Mouse (Mus musculus) liver, postnatal 0 days (tissue): Measurements from ENCODE around the gene Fhit. TPM values are rescaled to one million over a fixed set of nuclear protein-coding genes. Genes with fewer than 3 reads are reported as not detected.

Experiments
- ATAC-seq: fragments of 200-750 bp; cut with Nextera tagmentation; 2 replicates; pipeline ENCODE4 v1.8.0; 2017; ENCODE audit warnings: mild to moderate bottlenecking, moderate library complexity
- DNase-seq: peaks from one replicate; pipeline ENCODE4 v3.0.0-alpha.2; 2016
- H3K27ac ChIP-seq: fragments of 300-500 bp; sonication (generic); 2 replicates; pipeline ENCODE4 v1.5.1; 2014; ENCODE audit warnings: antibody characterized with exemption, moderate library complexity, mild to moderate bottlenecking, low read depth
- H3K27me3 ChIP-seq: fragments of 300-500 bp; sonication (generic); 2 replicates; pipeline ENCODE4 v1.6.1; 2014; ENCODE audit warnings: low read length, control low read depth, mixed read lengths; ENCODE audit not compliant: insufficient read depth
- H3K36me3 ChIP-seq: fragments of 300-500 bp; sonication (generic); replicated peaks from 2 replicates; pipeline ENCODE4 v1.6.1; 2014; ENCODE audit warnings: mild to moderate bottlenecking, control low read depth, low read length, moderate library complexity, mixed read lengths; ENCODE audit not compliant: insufficient read depth
- H3K4me1 ChIP-seq: fragments of 300-500 bp; sonication (generic); 2 replicates; pipeline ENCODE4 v1.6.1; 2014; ENCODE audit warnings: antibody characterized with exemption, mild to moderate bottlenecking, control low read depth; ENCODE audit not compliant: insufficient read depth
- H3K4me2 ChIP-seq: fragments of 300-500 bp; sonication (generic); 2 replicates; pipeline ENCODE4 v1.6.1; 2014; ENCODE audit warnings: low read depth, mild to moderate bottlenecking, low read length, moderate library complexity, mixed read lengths
- H3K4me3 ChIP-seq: fragments of 300-500 bp; sonication (generic); 2 replicates; pipeline ENCODE4 v1.5.1; 2014; ENCODE audit warnings: low read depth, low read length
- H3K9ac ChIP-seq: fragments of 300-500 bp; sonication (generic); replicated peaks from 2 replicates; pipeline ENCODE4 v1.6.1; 2014; ENCODE audit warnings: mild to moderate bottlenecking, moderate library complexity
- H3K9me3 ChIP-seq: fragments of 300-500 bp; sonication (generic); 2 replicates; pipeline ENCODE4 v1.6.1; 2016; ENCODE audit warnings: mild to moderate bottlenecking, control low read depth, low read length, mixed read lengths
- CTCF ChIP-seq: sonication (generic); IDR thresholded peaks from 2 replicates; pipeline ENCODE4 v1.5.1; 2016; ENCODE audit warnings: antibody characterized with exemption, low read depth
- EP300 ChIP-seq: IDR thresholded peaks from 2 replicates; pipeline ENCODE4 v1.6.1; 2016; ENCODE audit warnings: antibody characterized with exemption, low read depth, mild to moderate bottlenecking
- WGBS: fragments of 180-500 bp; shearing (Covaris S2); extraction: QIAGEN DNeasy Blood & Tissue Kit; methylation state at CpG from one replicate; pipeline ENCODE4 v1.1.7; 2014; ENCODE audit not compliant: insufficient replicate concordance; 5-methylcytosine and 5-hydroxymethylcytosine counted together
- polyA plus RNA-seq: library from polyadenylated mRNA; unstranded; fragments of >200 nt; fragmentation: Nextera tagmentation; extraction: Ambion mirVana; gene quantifications from 2 replicates; pipeline ENCODE4 v1.2.1, GENCODE M21; 2015

Gene Fhit
- polyA plus RNA-seq, 1 experiment from 2014 or later = 8.1 TPM

DNA sequence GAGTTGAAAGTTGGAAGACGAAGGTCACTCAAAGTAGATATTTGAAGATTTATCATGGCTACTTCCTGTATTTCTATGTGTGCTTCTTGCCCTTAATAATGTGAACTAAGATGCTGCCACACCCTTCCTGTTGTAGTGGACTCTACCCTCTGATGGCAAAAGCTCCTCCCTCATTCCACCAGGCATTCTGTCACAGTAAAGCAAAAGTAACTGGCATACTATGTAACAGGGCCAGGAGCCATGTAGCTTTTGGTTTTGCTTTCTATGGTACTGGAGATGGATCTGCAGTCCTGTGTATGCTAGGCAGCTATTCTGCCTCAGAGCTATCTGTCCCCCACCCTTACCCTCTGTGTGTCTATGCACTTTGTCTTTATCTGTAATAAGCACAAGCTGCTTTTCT is 220.2 kb downstream of the Fhit start:
- no peak overlapping the region for H3K4me2 ChIP-seq
- H3K4me1 ChIP-seq = no peaks in the 10 kb centered on the region
- TF ChIP-seq EP300 (no peak), CTCF (no peak)
- H3K27me3 ChIP-seq = no peaks in the 10 kb centered on the region
- H3K9ac ChIP-seq = no peak overlapping the region
- H3K4me3 ChIP-seq = no peak overlapping the region
- DNase-seq = no peak
- no peak for ATAC-seq
- no peak overlapping the region for H3K27ac ChIP-seq
- no peaks in the 10 kb centered on the region for H3K36me3 ChIP-seq
- no peaks in the 10 kb centered on the region for H3K9me3 ChIP-seq
- 62% methylated on average over 1 of the region's 1 CpGs for WGBS

DNA sequence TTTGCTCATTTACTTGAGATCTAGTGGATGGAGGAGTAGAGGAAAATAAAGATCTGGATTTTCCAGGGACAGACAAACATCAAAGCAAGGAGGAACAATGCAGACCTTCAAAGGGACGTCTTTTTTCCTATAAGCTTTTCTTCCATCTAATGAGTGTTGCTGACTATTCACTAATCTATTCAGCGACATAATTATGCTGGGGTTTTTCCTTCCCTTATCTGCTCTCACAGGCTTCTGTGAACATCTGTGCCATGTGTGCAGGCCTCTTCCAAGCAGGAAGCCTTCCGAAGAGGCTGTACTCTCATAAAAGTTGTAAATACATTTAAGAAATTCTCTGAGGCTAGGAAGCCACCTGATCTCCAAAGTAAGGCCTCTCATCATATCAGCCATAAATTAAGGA is 228.2 kb downstream of the Fhit start:
- no peaks in the 10 kb centered on the region for H3K9me3 ChIP-seq
- no peaks in the 10 kb centered on the region for H3K4me1 ChIP-seq
- H3K27ac ChIP-seq = no peak overlapping the region
- H3K4me2 ChIP-seq = no peak overlapping the region
- ATAC-seq = no peak
- H3K36me3 ChIP-seq = no peaks in the 10 kb centered on the region
- TF ChIP-seq CTCF (no peak), EP300 (no peak)
- DNase-seq = no peak
- no peaks in the 10 kb centered on the region for H3K27me3 ChIP-seq
- no peak overlapping the region for H3K4me3 ChIP-seq
- H3K9ac ChIP-seq = no peak overlapping the region
- WGBS = 47% methylated on average over 3 of the region's 3 CpGs

DNA sequence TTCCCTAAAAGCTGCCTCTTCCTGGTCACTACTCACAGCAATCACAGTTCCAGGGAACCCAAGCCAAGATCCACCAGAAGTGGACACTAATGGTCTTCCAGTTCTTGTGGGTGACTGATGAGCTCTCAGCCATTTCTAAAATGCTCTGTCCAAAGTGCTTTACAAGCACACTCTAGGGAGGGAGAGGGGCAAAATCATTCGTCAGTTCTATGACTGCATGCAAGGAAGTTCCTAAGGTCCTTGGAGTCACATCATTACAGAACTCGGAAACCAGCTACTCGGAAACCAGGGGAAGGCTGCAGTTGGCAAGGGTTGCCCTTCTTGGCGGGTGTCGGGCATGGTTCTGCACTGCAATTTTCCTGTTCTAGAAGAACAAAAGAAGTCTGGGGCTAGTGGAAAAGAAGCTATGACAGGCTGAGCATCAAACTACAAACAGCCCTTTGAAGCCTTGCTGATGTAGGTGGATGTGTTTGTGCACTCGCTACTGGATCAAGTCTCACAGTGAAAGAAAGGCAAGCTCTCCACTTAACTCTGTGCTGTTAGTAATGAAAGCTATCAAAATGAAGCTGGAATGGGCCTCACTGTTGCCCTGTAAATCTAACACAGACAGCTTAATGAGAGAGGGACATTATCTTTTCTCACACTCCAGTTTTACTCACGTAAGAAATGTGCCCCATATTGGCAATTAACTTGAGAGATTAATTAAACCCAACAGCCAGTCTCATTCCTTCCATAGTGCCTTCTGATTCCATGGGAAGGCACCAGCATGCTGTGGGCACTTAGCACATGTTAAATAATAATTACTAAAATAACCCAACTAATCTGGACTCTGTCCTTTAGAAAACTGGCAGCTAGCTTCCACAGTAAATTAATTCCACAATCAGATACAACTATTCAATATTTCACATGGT is 243.7 kb downstream of the Fhit start:
- Histone ChIP-seq H3K4me2 (no peak overlapping the region), H3K4me3 (no peak overlapping the region), H3K9me3 (no peaks in the 10 kb centered on the region), H3K36me3 (no peaks in the 10 kb centered on the region), H3K27me3 (no peaks in the 10 kb centered on the region), H3K4me1 (no peaks in the 10 kb centered on the region), H3K9ac (no peak overlapping the region), H3K27ac (no peak overlapping the region)
- no peak for ATAC-seq
- DNase-seq = no peak
- WGBS = 73% methylated on average over 7 of the region's 7 CpGs
- TF ChIP-seq EP300 = no peak
- no peak for TF ChIP-seq CTCF

DNA sequence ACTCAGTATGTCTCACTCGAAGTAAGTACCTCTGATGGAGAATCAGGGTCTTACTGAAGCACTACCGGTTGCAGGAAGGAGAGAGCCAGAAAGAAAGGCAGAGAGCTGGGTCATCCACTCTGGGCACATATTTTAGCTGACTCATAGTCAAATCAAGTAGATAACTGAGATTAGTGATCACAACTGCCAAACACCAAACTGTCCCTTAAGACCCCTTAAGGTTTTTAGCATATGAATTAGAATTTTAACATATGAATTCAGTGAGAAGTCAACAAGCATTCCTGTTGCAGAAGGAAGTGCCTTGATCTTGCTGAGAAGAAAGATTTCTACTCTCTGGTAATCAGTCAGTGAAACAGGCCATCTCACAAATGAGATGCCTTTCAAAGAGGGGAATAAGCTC is 253.8 kb downstream of the Fhit start:
- H3K27me3 ChIP-seq = no peaks in the 10 kb centered on the region
- no peaks in the 10 kb centered on the region for H3K4me1 ChIP-seq
- TF ChIP-seq CTCF (no peak), EP300 (no peak)
- no peak overlapping the region for H3K27ac ChIP-seq
- ATAC-seq (no peak), DNase-seq (no peak)
- H3K36me3 ChIP-seq = no peaks in the 10 kb centered on the region
- H3K4me2 ChIP-seq = no peak overlapping the region
- H3K4me3 ChIP-seq = no peak overlapping the region
- WGBS = 62% methylated on average over 2 of the region's 2 CpGs
- no peaks in the 10 kb centered on the region for H3K9me3 ChIP-seq
- H3K9ac ChIP-seq = no peak overlapping the region

DNA sequence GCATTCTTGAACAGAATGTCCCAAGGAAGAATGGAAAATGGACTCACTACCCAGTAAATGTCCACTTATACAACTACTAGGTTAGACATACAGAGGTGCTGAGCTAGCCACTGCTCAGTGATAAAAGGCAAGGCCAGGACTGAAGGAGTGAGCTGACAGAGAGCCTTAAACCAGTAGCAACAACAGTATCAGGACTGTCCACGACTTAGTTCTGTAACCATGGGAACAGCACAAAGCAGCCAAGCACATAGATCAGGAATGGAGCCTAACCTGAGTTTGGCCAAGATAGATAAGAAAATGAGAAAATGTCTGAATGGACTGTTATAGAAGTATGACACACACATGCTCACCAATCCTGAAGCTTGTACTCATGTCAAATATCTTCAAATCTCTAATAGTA is 279.1 kb downstream of the Fhit start:
- DNase-seq = no peak
- H3K9ac ChIP-seq = no peak overlapping the region
- H3K4me3 ChIP-seq = no peak overlapping the region
- no peak overlapping the region for H3K4me2 ChIP-seq
- H3K27ac ChIP-seq = no peak overlapping the region
- no peaks in the 10 kb centered on the region for H3K36me3 ChIP-seq
- 43% methylated on average over 1 of the region's 1 CpGs for WGBS
- no peak for ATAC-seq
- H3K9me3 ChIP-seq = no peaks in the 10 kb centered on the region
- H3K4me1 ChIP-seq = no peaks in the 10 kb centered on the region
- H3K27me3 ChIP-seq = no peaks in the 10 kb centered on the region
- no peak for TF ChIP-seq EP300
- TF ChIP-seq CTCF = no peak

DNA sequence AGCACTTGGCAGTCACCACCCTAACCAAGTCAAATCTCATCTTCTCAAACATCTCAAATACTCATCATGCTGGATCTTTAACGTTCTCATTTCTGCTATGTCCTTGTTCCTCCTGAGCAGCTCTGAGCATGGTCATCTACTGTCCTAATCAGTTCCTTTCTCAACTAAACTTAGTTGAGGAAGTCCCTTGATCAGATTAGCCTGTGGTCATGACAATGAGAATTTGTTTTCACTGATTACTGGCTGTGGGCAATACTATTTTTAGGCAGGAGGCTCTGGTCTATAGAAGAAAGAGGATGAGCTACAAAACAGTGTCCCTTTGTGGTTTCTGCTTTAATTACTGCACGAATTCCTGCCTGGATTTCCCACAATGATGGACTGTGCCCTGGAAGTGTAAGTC is 281.1 kb downstream of the Fhit start:
- no peak overlapping the region for H3K9ac ChIP-seq
- H3K27ac ChIP-seq = no peak overlapping the region
- H3K4me2 ChIP-seq = no peak overlapping the region
- no peaks in the 10 kb centered on the region for H3K36me3 ChIP-seq
- no peaks in the 10 kb centered on the region for H3K4me1 ChIP-seq
- WGBS = 31% methylated on average over 2 of the region's 2 CpGs
- ATAC-seq (no peak), DNase-seq (no peak)
- no peaks in the 10 kb centered on the region for H3K9me3 ChIP-seq
- no peaks in the 10 kb centered on the region for H3K27me3 ChIP-seq
- no peak overlapping the region for H3K4me3 ChIP-seq
- TF ChIP-seq CTCF (no peak), EP300 (no peak)
